Mouse (Mus musculus) midbrain, embryonic 10.5 days (tissue): ENCODE results near the gene Slc6a16. TPM values are rescaled to one million over a fixed set of nuclear protein-coding genes. Genes with fewer than 3 reads are reported as not detected.
A peak's percentile ranks its signal among the peaks of the same experiment; 100 is the strongest.

Experiments
- DNase-seq: peaks from one replicate; pipeline ENCODE4 v3.0.0-alpha.2; 2017; ENCODE audit warnings: low spot score
- H3K27ac ChIP-seq: fragments of 300-500 bp; sonication (generic); replicated peaks from 2 replicates; pipeline ENCODE4 v1.5.1; 2016; ENCODE audit warnings: mild to moderate bottlenecking
- H3K27me3 ChIP-seq: fragments of 300-500 bp; sonication (generic); 2 replicates; pipeline ENCODE4 v1.6.1; 2016; ENCODE audit warnings: low read depth, mild to moderate bottlenecking; ENCODE audit not compliant: poor library complexity, severe bottlenecking
- H3K36me3 ChIP-seq: fragments of 300-500 bp; sonication (generic); 2 replicates; pipeline ENCODE4 v1.6.1; 2016; ENCODE audit warnings: mild to moderate bottlenecking, moderate library complexity
- H3K4me1 ChIP-seq: fragments of 300-500 bp; sonication (generic); 2 replicates; pipeline ENCODE4 v1.6.1; 2016
- H3K4me3 ChIP-seq: fragments of 300-500 bp; sonication (generic); 2 replicates; pipeline ENCODE4 v1.5.1; 2016; ENCODE audit warnings: mild to moderate bottlenecking, moderate library complexity
- H3K9me3 ChIP-seq: fragments of 300-500 bp; sonication (generic); replicated peaks from 2 replicates; pipeline ENCODE4 v1.6.1; 2016; ENCODE audit warnings: mild to moderate bottlenecking
- WGBS: fragments of 180-500 bp; shearing (Covaris S2); methylation state at CpG from one replicate; pipeline ENCODE4 v1.1.7; 2016; 5-methylcytosine and 5-hydroxymethylcytosine counted together
- polyA plus RNA-seq: library from polyadenylated mRNA; unstranded; fragments of >200 nt; fragmentation: Nextera tagmentation; extraction: Ambion mirVana; gene quantifications from 2 replicates; pipeline ENCODE4 v1.2.1, GENCODE M21; 2016

The Slc6a16 gene
- polyA plus RNA-seq, 1 experiment from 2014 or later: 0.07 TPM

- Histone ChIP-seq H3K9me3 (no peaks in the 10 kb centered on the region), H3K27ac (no peak overlapping the region), H3K4me1 (peaks cover 16% of the 10 kb centered on the region), H3K36me3 (peaks cover 99% of the 10 kb centered on the region), H3K4me3 (no peak overlapping the region), H3K27me3 (peaks cover 16% of the 10 kb centered on the region)
- DNase-seq: no peak
- 95% methylated on average over 18 of the region's 18 CpGs for WGBS
Measured at GRCm38 (mm10) chr7:45228548-45228947, 12.3 kb upstream of the Slc6a16 start.

GRCm38 (mm10) chr7:45229046-45229445 lies 11.8 kb upstream of the Slc6a16 start:
- Histone ChIP-seq H3K9me3 (no peaks in the 10 kb centered on the region), H3K27ac (no peak overlapping the region), H3K4me1 (peaks cover 21% of the 10 kb centered on the region), H3K4me3 (no peak overlapping the region), H3K36me3 (peaks cover 99% of the 10 kb centered on the region), H3K27me3 (peaks cover 18% of the 10 kb centered on the region)
- DNase-seq: no peak
- WGBS: 92% methylated on average over 8 of the region's 8 CpGs

GRCm38 (mm10) chr7:45229459-45230203 lies 11.3 kb upstream of the Slc6a16 start:
- peaks cover 95% of the 10 kb centered on the region for H3K36me3 ChIP-seq
- H3K27ac ChIP-seq: no peak overlapping the region
- no peak overlapping the region for H3K4me3 ChIP-seq
- no peak for DNase-seq
- peaks cover 27% of the 10 kb centered on the region for H3K4me1 ChIP-seq
- H3K9me3 ChIP-seq: no peaks in the 10 kb centered on the region
- 87% methylated on average over 7 of the region's 7 CpGs for WGBS
- H3K27me3 ChIP-seq: peaks cover 22% of the 10 kb centered on the region

- H3K9me3 ChIP-seq: no peaks in the 10 kb centered on the region
- H3K4me3 ChIP-seq: no peak overlapping the region
- H3K27me3 ChIP-seq: peaks cover 33% of the 10 kb centered on the region
- peaks cover 80% of the 10 kb centered on the region for H3K36me3 ChIP-seq
- WGBS: 90% methylated on average over 12 of the region's 12 CpGs
- H3K4me1 ChIP-seq: peaks cover 41% of the 10 kb centered on the region
- no peak for DNase-seq
- H3K27ac ChIP-seq: no peak overlapping the region
Measured at GRCm38 (mm10) chr7:45231192-45231591, 9.7 kb upstream of the Slc6a16 start.

- H3K4me1 ChIP-seq: peaks cover 44% of the 10 kb centered on the region
- no peak overlapping the region for H3K27ac ChIP-seq
- peaks cover 72% of the 10 kb centered on the region for H3K36me3 ChIP-seq
- peaks cover 40% of the 10 kb centered on the region for H3K27me3 ChIP-seq
- no peak for DNase-seq
- WGBS: 92% methylated on average over 11 of the region's 11 CpGs
- no peak overlapping the region for H3K4me3 ChIP-seq
- H3K9me3 ChIP-seq: no peaks in the 10 kb centered on the region
Measured at GRCm38 (mm10) chr7:45231941-45232340, 8.9 kb upstream of the Slc6a16 start.

- peaks cover 63% of the 10 kb centered on the region for H3K36me3 ChIP-seq
- peaks cover 50% of the 10 kb centered on the region for H3K27me3 ChIP-seq
- H3K4me3 ChIP-seq: no peak overlapping the region
- H3K9me3 ChIP-seq: no peaks in the 10 kb centered on the region
- H3K27ac ChIP-seq: no peak overlapping the region
- peaks cover 46% of the 10 kb centered on the region for H3K4me1 ChIP-seq
- no peak for DNase-seq
- 77% methylated on average over 13 of the region's 13 CpGs for WGBS
Measured at GRCm38 (mm10) chr7:45232716-45233465, 8.0 kb upstream of the Slc6a16 start.

GRCm38 (mm10) chr7:45233580-45234332 lies 7.1 kb upstream of the Slc6a16 start:
- peaks cover 58% of the 10 kb centered on the region for H3K27me3 ChIP-seq
- peaks cover 54% of the 10 kb centered on the region for H3K36me3 ChIP-seq
- H3K4me1 ChIP-seq: peaks cover 47% of the 10 kb centered on the region
- DNase-seq: no peak
- H3K9me3 ChIP-seq: no peaks in the 10 kb centered on the region
- H3K4me3 ChIP-seq: peak overlapping the region; percentile 44
- 27% methylated on average over 20 of the region's 20 CpGs for WGBS
- peak overlapping the region; percentile 71 for H3K27ac ChIP-seq

GRCm38 (mm10) chr7:45234333-45234841 lies 6.5 kb upstream of the Slc6a16 start:
- peaks cover 51% of the 10 kb centered on the region for H3K4me1 ChIP-seq
- H3K36me3 ChIP-seq: peaks cover 48% of the 10 kb centered on the region
- peak overlapping the region; percentile 44 for H3K4me3 ChIP-seq
- H3K27ac ChIP-seq: peak overlapping the region; percentile 71
- peak; percentile 59 for DNase-seq
- no peaks in the 10 kb centered on the region for H3K9me3 ChIP-seq
- 7% methylated on average over 29 of the region's 29 CpGs for WGBS
- peaks cover 65% of the 10 kb centered on the region for H3K27me3 ChIP-seq

- no peaks in the 10 kb centered on the region for H3K9me3 ChIP-seq
- peaks cover 51% of the 10 kb centered on the region for H3K4me1 ChIP-seq
- H3K4me3 ChIP-seq: peak overlapping the region; percentile 44
- H3K27me3 ChIP-seq: peaks cover 71% of the 10 kb centered on the region
- peaks cover 41% of the 10 kb centered on the region for H3K36me3 ChIP-seq
- H3K27ac ChIP-seq: peak overlapping the region; percentile 71
- DNase-seq: peak; percentile 72
- WGBS: 4% methylated on average over 21 of the region's 21 CpGs
Measured at GRCm38 (mm10) chr7:45234922-45235571, 5.8 kb upstream of the Slc6a16 start.

- H3K27me3 ChIP-seq: peaks cover 78% of the 10 kb centered on the region
- WGBS: 24% methylated on average over 17 of the region's 17 CpGs
- H3K4me1 ChIP-seq: peaks cover 56% of the 10 kb centered on the region
- H3K9me3 ChIP-seq: no peaks in the 10 kb centered on the region
- H3K36me3 ChIP-seq: peaks cover 35% of the 10 kb centered on the region
- DNase-seq: peak; percentile 22
- H3K27ac ChIP-seq: peak overlapping the region; percentile 71
- H3K4me3 ChIP-seq: peak overlapping the region; percentile 44
Measured at GRCm38 (mm10) chr7:45235656-45236180, 5.2 kb upstream of the Slc6a16 start.

GRCm38 (mm10) chr7:45237747-45238699 lies 2.9 kb upstream of the Slc6a16 start:
- Histone ChIP-seq H3K27me3 (peaks cover 83% of the 10 kb centered on the region), H3K9me3 (no peaks in the 10 kb centered on the region), H3K36me3 (peaks cover 12% of the 10 kb centered on the region), H3K27ac (no peak overlapping the region), H3K4me1 (peaks cover 51% of the 10 kb centered on the region), H3K4me3 (no peak overlapping the region)
- 73% methylated on average over 17 of the region's 17 CpGs for WGBS
- no peak for DNase-seq
